In genomic region chr15:98005181-98005580, GRCm38 (mm10) we compare ENCODE assay signal across 15 mouse cellular contexts. TPM values are rescaled to one million over a fixed set of nuclear protein-coding genes. Genes with fewer than 3 reads are reported as not detected.
A peak's percentile ranks its signal among the peaks of the same experiment; 100 is the strongest.
DNase-seq lines count a peak whose midpoint lies in the region; ATAC-seq lines count a peak whose summit lies in the region.
"Had no signal": no experiment of that assay in that cellular context is flagged by ENCODE, and none has a peak within 500 bp of the region (broad histone marks: within the 10 kb centered on the region; RNA-seq: fewer than 3 reads in every experiment).

No protein-coding gene starts in this region.

- peak overlapping the region; percentile 83; the same call in 1 of the 2 replicates for H3K4me2 ChIP-seq in heart, embryonic 16.5 days (ENCODE audit: low read depth, low read length)
- peak overlapping the region; percentile 91 for H3K4me2 ChIP-seq in midbrain, embryonic 11.5 days

- H3K4me3 ChIP-seq in heart, embryonic 16.5 days (ENCODE audit: low read length): no peak overlapping the region; the same call in 1 of the 2 replicates
- H3K4me3 ChIP-seq in embryonic facial prominence, embryonic 10.5 days: peak overlapping the region; percentile 84
- peak overlapping the region; percentile 79 for H3K4me3 ChIP-seq in hindbrain, embryonic 10.5 days
- peak overlapping the region; percentile 58; the same call in 1 of the 2 replicates for H3K4me3 ChIP-seq in midbrain, embryonic 11.5 days (ENCODE audit: low read depth, low read length)

- no peak overlapping the region for H3K27ac ChIP-seq in heart, embryonic 16.5 days (ENCODE audit: low read length)
- H3K27ac ChIP-seq in embryonic facial prominence, embryonic 10.5 days (replicated peaks): peak overlapping the region; percentile 97
- peak overlapping the region; percentile 96 for H3K27ac ChIP-seq in hindbrain, embryonic 10.5 days
- no peak overlapping the region for H3K27ac ChIP-seq in midbrain, embryonic 11.5 days (ENCODE audit: low read depth, low read length)

- 27% methylated on average over 11 of the region's 11 CpGs for WGBS in heart, embryonic 16.5 days
- WGBS in embryonic facial prominence, embryonic 10.5 days: 5% methylated on average over 11 of the region's 11 CpGs
- WGBS in hindbrain, embryonic 10.5 days: 5% methylated on average over 11 of the region's 11 CpGs
- 8% methylated on average over 10 of the region's 11 CpGs for WGBS in midbrain, embryonic 11.5 days

- H3K4me1 ChIP-seq in heart, embryonic 16.5 days (ENCODE audit: control insufficient read depth, insufficient read depth, low read length): peaks cover 33% of the 10 kb centered on the region
- peaks cover 54% of the 10 kb centered on the region for H3K4me1 ChIP-seq in embryonic facial prominence, embryonic 10.5 days
- H3K4me1 ChIP-seq in hindbrain, embryonic 10.5 days (replicated peaks): peaks cover 53% of the 10 kb centered on the region
- peaks cover 33% of the 10 kb centered on the region for H3K4me1 ChIP-seq in midbrain, embryonic 11.5 days (ENCODE audit: control insufficient read depth, insufficient read depth, low read length)

- no peaks in the 10 kb centered on the region; the same call in 1 of the 2 replicates for H3K9me3 ChIP-seq in heart, embryonic 16.5 days (replicated peaks; ENCODE audit: control insufficient read depth, low read length)
- no peaks in the 10 kb centered on the region for H3K9me3 ChIP-seq in embryonic facial prominence, embryonic 10.5 days
- no peaks in the 10 kb centered on the region for H3K9me3 ChIP-seq in hindbrain, embryonic 10.5 days
- no peaks in the 10 kb centered on the region for H3K9me3 ChIP-seq in midbrain, embryonic 11.5 days (ENCODE audit: control insufficient read depth, low read length)

- no peak for ATAC-seq in heart, embryonic 16.5 days (replicated peaks; ENCODE audit: extremely low read depth, insufficient read depth, low FRiP score)
- ATAC-seq in midbrain, embryonic 11.5 days (ENCODE audit: low FRiP score): no peak
- ATAC-seq: activated CD4-positive, CD25-positive, alpha-beta regulatory T cell, adult 4 months; CD4-positive, CD25-positive, alpha-beta regulatory T cell, adult 4 months had no signal

- H3K27me3 ChIP-seq in heart, embryonic 16.5 days (ENCODE audit: control insufficient read depth, insufficient read depth, low read length): peaks cover 48% of the 10 kb centered on the region
- H3K27me3 ChIP-seq in embryonic facial prominence, embryonic 10.5 days (replicated peaks; ENCODE audit: low read depth, poor library complexity, severe bottlenecking): peaks cover 30% of the 10 kb centered on the region
- H3K27me3 ChIP-seq in hindbrain, embryonic 10.5 days (ENCODE audit: insufficient read depth, poor library complexity, severe bottlenecking): peaks cover 32% of the 10 kb centered on the region
- H3K27me3 ChIP-seq in midbrain, embryonic 11.5 days (ENCODE audit: control insufficient read depth, insufficient read depth, low read length): no peaks in the 10 kb centered on the region

- H3K9ac ChIP-seq in heart, embryonic 16.5 days (ENCODE audit: low read length): no peak overlapping the region
- peak overlapping the region; percentile 89 for H3K9ac ChIP-seq in midbrain, embryonic 11.5 days (ENCODE audit: low read length)

- H3K36me3 ChIP-seq in heart, embryonic 16.5 days (ENCODE audit: control insufficient read depth, insufficient read depth): no peaks in the 10 kb centered on the region
- peaks cover 4% of the 10 kb centered on the region for H3K36me3 ChIP-seq in embryonic facial prominence, embryonic 10.5 days (replicated peaks)
- H3K36me3 ChIP-seq in hindbrain, embryonic 10.5 days: no peaks in the 10 kb centered on the region
- no peaks in the 10 kb centered on the region for H3K36me3 ChIP-seq in midbrain, embryonic 11.5 days (ENCODE audit: control insufficient read depth, insufficient read depth, low read length)

- no peak for DNase-seq in heart, adult 18-20 months
- peak; percentile 42 for DNase-seq in embryonic facial prominence, embryonic 10.5 days (ENCODE audit: low spot score)
- DNase-seq in hindbrain, embryonic 10.5 days (ENCODE audit: low spot score): peak; percentile 37
- DNase-seq in midbrain, embryonic 11.5 days (ENCODE audit: low spot score, missing footprints): peak; percentile 91
- no peak for DNase-seq in cerebellum, adult 9-11 months
- DNase-seq in layer of hippocampus, postnatal 25 days (ENCODE audit: extremely low spot score in 1 of 2, low spot score in 1 of 2): no peak
- DNase-seq in cerebellum, adult 9-10 months: no peak
- DNase-seq: cerebellum, adult 11-12 months; kidney, adult 11 months; right cerebral cortex, postnatal 25 days; thymus, postnatal 25 days had no signal

RNA-seq across cellular contexts. Expression of gene Col2a1, which starts 0.7 kb away (rescaled TPM):
- polyA plus RNA-seq in heart, embryonic 16.5 days (2015; fragmentation: Nextera tagmentation; extraction: Ambion mirVana): 7.8 and 11.8 TPM in 2 replicates
- total RNA-seq in heart, adult 18-20 months (2021): under 1 TPM in 1 of 2 experiments, not detected in 1; 0.36 TPM
- 271 and 282 TPM in 2 replicates for polyA plus RNA-seq in embryonic facial prominence, embryonic 10.5 days (2016; fragmentation: Nextera tagmentation; extraction: Ambion mirVana)
- polyA plus RNA-seq in hindbrain, embryonic 10.5 days (2016; fragmentation: Nextera tagmentation; extraction: Ambion mirVana): 196 and 224 TPM in 2 replicates
- polyA plus RNA-seq in midbrain, embryonic 11.5 days (2014; fragmentation: Nextera tagmentation; extraction: Ambion mirVana): 94.5 and 94.6 TPM in 2 replicates
- 1 to 10 TPM in 1 of 2 experiments, under 1 TPM in 1; 0.42 to 1.0 TPM for total RNA-seq in layer of hippocampus, postnatal 25 days (2021)
- total RNA-seq: monocyte, adult 5-6 weeks had no signal
- polyA plus RNA-seq: CD4-positive, CD25-positive, alpha-beta regulatory T cell, adult 4 months had no signal

RNA-seq across cellular contexts. Expression of gene Tmem106c, which starts 41.2 kb away (rescaled TPM):
- polyA plus RNA-seq in heart, embryonic 16.5 days (2015; fragmentation: Nextera tagmentation; extraction: Ambion mirVana): 37.7 and 38.0 TPM in 2 replicates
- total RNA-seq in heart, adult 18-20 months (2021): 10 to 100 TPM; 16.0 to 16.5 TPM
- polyA plus RNA-seq in embryonic facial prominence, embryonic 10.5 days (2016; fragmentation: Nextera tagmentation; extraction: Ambion mirVana): 36.0 and 38.1 TPM in 2 replicates
- 58.9 and 64.5 TPM in 2 replicates for polyA plus RNA-seq in hindbrain, embryonic 10.5 days (2016; fragmentation: Nextera tagmentation; extraction: Ambion mirVana)
- 60.4 and 62.7 TPM in 2 replicates for polyA plus RNA-seq in midbrain, embryonic 11.5 days (2014; fragmentation: Nextera tagmentation; extraction: Ambion mirVana)
- total RNA-seq in layer of hippocampus, postnatal 25 days (2021): 10 to 100 TPM; 26.8 to 27.2 TPM

Comparison
In these comparisons a context has a peak if more than half of its experiments do, and no peak if none do; other contexts are left out.
1. H3K27ac ChIP-seq: peak in embryonic facial prominence, embryonic 10.5 days (single experiment) and hindbrain, embryonic 10.5 days (single experiment); none in heart, embryonic 16.5 days (single experiment) and midbrain, embryonic 11.5 days (single experiment).
2. DNase-seq: peak in embryonic facial prominence, embryonic 10.5 days (single experiment), hindbrain, embryonic 10.5 days (single experiment) and midbrain, embryonic 11.5 days (single experiment); none in heart, adult 18-20 months (0 of 2), cerebellum, adult 9-11 months (single experiment), layer of hippocampus, postnatal 25 days (0 of 2) and cerebellum, adult 9-10 months (single experiment).